ENCODE assay signal across 12 mouse cellular contexts in genomic region chr10:18243614-18244013, GRCm38 (mm10). TPM values are rescaled to one million over a fixed set of nuclear protein-coding genes. Genes with fewer than 3 reads are reported as not detected.
DNase-seq lines count a peak whose midpoint lies in the region; ATAC-seq lines count a peak whose summit lies in the region.
"Had no signal": no experiment of that assay in that cellular context is flagged by ENCODE, and none has a peak within 500 bp of the region (broad histone marks: within the 10 kb centered on the region; RNA-seq: fewer than 3 reads in every experiment).

No protein-coding gene starts in this region.

- no peaks in the 10 kb centered on the region for H3K4me1 ChIP-seq in kidney, embryonic 15.5 days
- H3K4me1 ChIP-seq: heart, embryonic 13.5 days; hindbrain, embryonic 13.5 days; megakaryocyte, embryonic 14.5 days had no signal

- H3K9me3 ChIP-seq in kidney, embryonic 15.5 days (replicated peaks) = no peaks in the 10 kb centered on the region
- H3K9me3 ChIP-seq: heart, embryonic 13.5 days; hindbrain, embryonic 13.5 days; megakaryocyte, embryonic 14.5 days had no signal

- H3K4me2 ChIP-seq in kidney, embryonic 15.5 days = no peak overlapping the region
- H3K4me2 ChIP-seq: heart, embryonic 13.5 days; hindbrain, embryonic 13.5 days had no signal

- ATAC-seq in kidney, embryonic 15.5 days (replicated peaks; ENCODE audit: low FRiP score) = no peak
- ATAC-seq in megakaryocyte progenitor cell, adult 5-6 weeks (replicated peaks; ENCODE audit: poor library complexity) = no peak

- intact Hi-C loops in heart, postnatal 36 days (cut with DNase I) = loop anchor here (1.0 kb wide), 1 partner anchor 283 kb away; no protein-coding TSS in a partner anchor

- 51% methylated on average over 2 of the region's 2 CpGs for WGBS in kidney, embryonic 15.5 days

- no peaks in the 10 kb centered on the region for H3K27me3 ChIP-seq in kidney, embryonic 15.5 days
- H3K27me3 ChIP-seq: heart, embryonic 13.5 days; hindbrain, embryonic 13.5 days had no signal

- H3K36me3 ChIP-seq in kidney, embryonic 15.5 days = no peaks in the 10 kb centered on the region
- H3K36me3 ChIP-seq: heart, embryonic 13.5 days; hindbrain, embryonic 13.5 days had no signal

- no peak overlapping the region for H3K9ac ChIP-seq in kidney, embryonic 15.5 days
- H3K9ac ChIP-seq: heart, embryonic 13.5 days; hindbrain, embryonic 13.5 days had no signal

- H3K4me3 ChIP-seq in kidney, embryonic 15.5 days (replicated peaks) = no peak overlapping the region
- H3K4me3 ChIP-seq: heart, embryonic 13.5 days; hindbrain, embryonic 13.5 days; megakaryocyte, embryonic 14.5 days had no signal

- H3K27ac ChIP-seq in kidney, embryonic 15.5 days = no peak overlapping the region
- H3K27ac ChIP-seq: heart, embryonic 13.5 days; hindbrain, embryonic 13.5 days had no signal

- DNase-seq in embryo, embryonic 10.5 days (ENCODE audit: low spot score) = peak; percentile 9
- DNase-seq in embryo, embryonic 11 days = no peak
- DNase-seq in kidney, postnatal 14 days = peak; percentile 21
- peak; percentile 28 for DNase-seq in urinary bladder, postnatal 14 days (ENCODE audit: low spot score)
- DNase-seq in urinary bladder, postnatal 4 days (ENCODE audit: low spot score in 2 of 2) = no peak
- no peak for DNase-seq in heart, postnatal 36 days
- DNase-seq: adrenal gland, adult 8-10 months had no signal

RNA-seq across cellular contexts. Expression of gene Ccdc28a, which starts 8.8 kb away (rescaled TPM):
- polyA plus RNA-seq in kidney, embryonic 15.5 days (2015; fragmentation: Nextera tagmentation; extraction: Ambion mirVana) = 14.4 and 16.1 TPM in 2 replicates
- 6.2 and 11.1 TPM in 2 replicates for total RNA-seq in megakaryocyte progenitor cell, adult 5-6 weeks (2015)
- 5.1 and 9.3 TPM in 2 replicates for total RNA-seq in megakaryocyte progenitor cell, adult 5-6 weeks (2017)
- total RNA-seq in heart, postnatal 36 days (2021) = 10 to 100 TPM; 15.0 to 16.1 TPM

RNA-seq across cellular contexts. Expression of gene Ect2l, which starts 32.9 kb away (rescaled TPM):
- polyA plus RNA-seq in kidney, embryonic 15.5 days (2015; fragmentation: Nextera tagmentation; extraction: Ambion mirVana) = 0.38 and 0.55 TPM in 2 replicates
- 0.93 TPM in 1 of 2 replicates, not detected in the other for total RNA-seq in megakaryocyte progenitor cell, adult 5-6 weeks (2015)
- 0.03 and 1.3 TPM in 2 replicates for total RNA-seq in megakaryocyte progenitor cell, adult 5-6 weeks (2017)
- total RNA-seq in heart, postnatal 36 days (2021) = not detected
- polyA plus RNA-seq: heart, embryonic 13.5 days had no signal

Comparison
In these comparisons a context has a peak if more than half of its experiments do, and no peak if none do; other contexts are left out.
1. DNase-seq: peak in embryo, embryonic 10.5 days (single experiment), kidney, postnatal 14 days (single experiment) and urinary bladder, postnatal 14 days (single experiment); none in embryo, embryonic 11 days (single experiment), urinary bladder, postnatal 4 days (0 of 2) and heart, postnatal 36 days (0 of 2).